Mouse (Mus musculus): ENCODE data around the gene Cdc6. TPM values are rescaled to one million over a fixed set of nuclear protein-coding genes. Genes with fewer than 3 reads are reported as not detected.
"Not testable (repeated sequence)": the region's sequence is repeated elsewhere in the genome, so short reads cannot be mapped to it uniquely, and the experiment has no call there.

Cdc6 gene
- total and polyA plus RNA-seq, 3 experiments = 47.4 to 99.3 (median 81.3) TPM

DNA sequence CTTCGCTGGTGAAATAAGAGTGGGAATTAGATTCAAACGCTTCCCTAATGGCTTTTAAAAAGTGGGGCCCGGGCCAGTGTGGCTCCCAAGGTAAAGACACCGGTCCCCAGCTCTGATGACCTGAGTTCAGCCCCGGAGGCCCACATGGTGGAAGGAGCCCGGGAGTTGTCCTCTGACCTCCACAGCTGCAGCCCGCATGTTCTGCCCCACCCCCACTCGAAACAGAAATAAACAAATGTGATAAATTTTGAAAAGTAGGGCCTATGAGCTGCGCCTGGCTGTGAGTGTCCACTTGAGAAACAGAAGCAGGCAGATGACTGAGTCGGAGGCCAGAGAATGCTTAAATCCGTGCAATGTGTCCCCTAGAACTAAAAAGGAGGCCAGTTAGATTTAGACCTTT, 6.6 kb downstream of the Cdc6 start:
- Histone ChIP-seq H3K36me3 (replicated peaks in 1 of 2; ENCODE audit: control insufficient read depth in 1 of 2, insufficient read depth in 1 of 2, low read length in 1 of 2) (peaks cover 79 to 95% of the 10 kb centered on the region in 2 experiments), H3K79me2 (replicated peaks; ENCODE audit: control insufficient read depth, extremely low read depth, insufficient read depth, poor library complexity, severe bottlenecking) (peaks cover 27% of the 10 kb centered on the region), H3K4me1 (ENCODE audit: control insufficient read depth in 1 of 2, insufficient read depth in 2 of 2) (peaks cover 6 to 37% of the 10 kb centered on the region in 2 experiments), H3K27me3 (replicated peaks) (no peaks in the 10 kb centered on the region), H3K4me2 (ENCODE audit: insufficient read depth, low read depth, poor library complexity, severe bottlenecking) (no peak overlapping the region), H3K4me3 (replicated peaks in 1 of 3; ENCODE audit: low read depth in 2 of 3, low read length in 2 of 3, poor library complexity in 1 of 3) (no peak overlapping the region), H3K27ac (ENCODE audit: insufficient read depth, low read depth) (no peak overlapping the region), H3K9ac (ENCODE audit: insufficient read depth, low read depth) (no peak overlapping the region), H3K9me3 (replicated peaks; ENCODE audit: low read length) (no peaks in the 10 kb centered on the region)
- in situ Hi-C loops (cut with MboI; ENCODE audit: low pct_ligation_motif_present, low pct_unique_long_range_greater_than_20kb, low sequenced_read_pairs) = loop anchor here (10.0 kb wide), 2 partner anchors 61 to 219 kb away; no protein-coding TSS in a partner anchor
- TF ChIP-seq JUND (conservative IDR thresholded peaks at IDR 0.05; ENCODE audit: low read depth, low read length) (no peak), IRF4 (IDR thresholded peaks at IDR 0.05; ENCODE audit: low read depth, low read length) (no peak), SIN3A (IDR thresholded peaks at IDR 0.05; ENCODE audit: low read length) (no peak), ZKSCAN1 (IDR thresholded peaks at IDR 0.05; ENCODE audit: borderline replicate concordance, low read depth, low read length) (no peak)
- dilution Hi-C loops (cut with MboI; ENCODE audit: extremely low pct_ligation_motif_present, extremely low pct_unique_long_range_greater_than_20kb, low sequenced_read_pairs) = no loop called here
- no peak for DNase-seq (ENCODE audit: extremely low read depth)

- H3K9ac ChIP-seq (ENCODE audit: insufficient read depth, low read depth); H3K4me2 ChIP-seq (ENCODE audit: insufficient read depth, low read depth, poor library complexity, severe bottlenecking); dilution Hi-C loops (cut with MboI; ENCODE audit: extremely low pct_ligation_motif_present, extremely low pct_unique_long_range_greater_than_20kb, low sequenced_read_pairs); H3K27ac ChIP-seq (ENCODE audit: insufficient read depth, low read depth); H3K27me3 ChIP-seq (replicated peaks); H3K4me3 ChIP-seq (replicated peaks in 1 of 3; ENCODE audit: low read depth in 2 of 3, low read length in 2 of 3, poor library complexity in 1 of 3); H3K9me3 ChIP-seq (replicated peaks; ENCODE audit: low read length): not testable (repeated sequence)
- in situ Hi-C loops (cut with MboI; ENCODE audit: low pct_ligation_motif_present, low pct_unique_long_range_greater_than_20kb, low sequenced_read_pairs) = loop anchor here (5.0 to 10.0 kb wide), 3 partner anchors 58 to 222 kb away; partner anchors contain the start of gene Top2a
- peaks cover 0 to 15% of the 10 kb centered on the region in 2 experiments; a peak in 1 of 4 replicates for H3K4me1 ChIP-seq (ENCODE audit: control insufficient read depth in 1 of 2, insufficient read depth in 2 of 2)
- H3K36me3 ChIP-seq (replicated peaks in 1 of 2; ENCODE audit: control insufficient read depth in 1 of 2, insufficient read depth in 1 of 2, low read length in 1 of 2) = peaks cover 81 to 94% of the 10 kb centered on the region in 2 experiments
- TF ChIP-seq ZNF384 (IDR thresholded peaks at IDR 0.05; ENCODE audit: low read depth, low read length) = 0 out of 2 replicates have a peak, but pooled peaks have one; percentile 28
- peak; percentile 63 for TF ChIP-seq SMC3 (IDR thresholded peaks at IDR 0.05; ENCODE audit: low read depth, low read length)
- peak; percentile 60 for TF ChIP-seq RAD21 (IDR thresholded peaks at IDR 0.05; ENCODE audit: low read depth, low read length)
- TF ChIP-seq CTCF (conservative IDR thresholded peaks at IDR 0.05 in 1 of 2, IDR thresholded peaks at IDR 0.05 in 1 of 2; ENCODE audit: low read depth in 2 of 2, low read length in 2 of 2) = peak; percentile 39 to 72; a peak in 3 of 4 replicates
- peak; percentile 50 for DNase-seq (ENCODE audit: extremely low read depth)
- H3K79me2 ChIP-seq (replicated peaks; ENCODE audit: control insufficient read depth, extremely low read depth, insufficient read depth, poor library complexity, severe bottlenecking) = peaks cover 11% of the 10 kb centered on the region
These were observed 8.8 kb downstream of the Cdc6 start for GRCm38 (mm10) chr11:98916376-98916775.

GRCm38 (mm10) chr11:98917428-98918005, 9.9 kb downstream of the Cdc6 start:
- in situ Hi-C loops (cut with MboI; ENCODE audit: low pct_ligation_motif_present, low pct_unique_long_range_greater_than_20kb, low sequenced_read_pairs) (loop anchor here (5.0 to 10.0 kb wide), 3 partner anchors 57 to 223 kb away; partner anchors contain the start of gene Top2a), dilution Hi-C loops (cut with MboI; ENCODE audit: extremely low pct_ligation_motif_present, extremely low pct_unique_long_range_greater_than_20kb, low sequenced_read_pairs) (no loop called here)
- no peak overlapping the region for H3K27ac ChIP-seq (ENCODE audit: insufficient read depth, low read depth)
- no peak overlapping the region for H3K4me3 ChIP-seq (replicated peaks in 1 of 3; ENCODE audit: low read depth in 2 of 3, low read length in 2 of 3, poor library complexity in 1 of 3)
- no peaks in the 10 kb centered on the region for H3K27me3 ChIP-seq (replicated peaks)
- H3K9me3 ChIP-seq (replicated peaks; ENCODE audit: low read length) = no peaks in the 10 kb centered on the region
- H3K4me2 ChIP-seq (ENCODE audit: insufficient read depth, low read depth, poor library complexity, severe bottlenecking) = no peak overlapping the region
- H3K4me1 ChIP-seq (ENCODE audit: control insufficient read depth in 1 of 2, insufficient read depth in 2 of 2) = peaks cover 0 to 13% of the 10 kb centered on the region in 2 experiments; a peak in 1 of 4 replicates
- H3K79me2 ChIP-seq (replicated peaks; ENCODE audit: control insufficient read depth, extremely low read depth, insufficient read depth, poor library complexity, severe bottlenecking) = peaks cover 11% of the 10 kb centered on the region
- TF ChIP-seq MXI1 (IDR thresholded peaks at IDR 0.05; ENCODE audit: low read depth, low read length) (no peak), POLR2A (IDR thresholded peaks at IDR 0.05; ENCODE audit: low read depth, low read length) (no peak), JUN (IDR thresholded peaks at IDR 0.05; ENCODE audit: insufficient read depth, low read depth, low read length) (no peak), RAD21 (IDR thresholded peaks at IDR 0.05; ENCODE audit: low read depth, low read length) (no peak), ELF1 (IDR thresholded peaks at IDR 0.05; ENCODE audit: low read depth, low read length) (no peak), MAZ (IDR thresholded peaks at IDR 0.05; ENCODE audit: low read depth, low read length) (no peak), IRF4 (IDR thresholded peaks at IDR 0.05; ENCODE audit: low read depth, low read length) (no peak), MAX (IDR thresholded peaks at IDR 0.05; ENCODE audit: low read length) (no peak), EP300 (IDR thresholded peaks at IDR 0.05; ENCODE audit: low read length) (no peak), JUND (conservative IDR thresholded peaks at IDR 0.05; ENCODE audit: low read depth, low read length) (no peak), NRF1 (IDR thresholded peaks at IDR 0.05; ENCODE audit: low read depth, low read length) (no peak), ZC3H11A (IDR thresholded peaks at IDR 0.05; ENCODE audit: low read depth, low read length) (no peak), ZNF384 (IDR thresholded peaks at IDR 0.05; ENCODE audit: low read depth, low read length) (no peak), CHD1 (IDR thresholded peaks at IDR 0.05; ENCODE audit: low read depth, low read length) (no peak), HCFC1 (IDR thresholded peaks at IDR 0.05; ENCODE audit: low read depth, low read length) (no peak), PAX5 (IDR thresholded peaks at IDR 0.05; ENCODE audit: low read length) (no peak)
- no peak overlapping the region for H3K9ac ChIP-seq (ENCODE audit: insufficient read depth, low read depth)
- DNase-seq (ENCODE audit: extremely low read depth) = no peak
- peaks cover 80 to 90% of the 10 kb centered on the region in 2 experiments for H3K36me3 ChIP-seq (replicated peaks in 1 of 2; ENCODE audit: control insufficient read depth in 1 of 2, insufficient read depth in 1 of 2, low read length in 1 of 2)
